ENCODE assay signal across 11 mouse cellular contexts in the genomic region with DNA sequence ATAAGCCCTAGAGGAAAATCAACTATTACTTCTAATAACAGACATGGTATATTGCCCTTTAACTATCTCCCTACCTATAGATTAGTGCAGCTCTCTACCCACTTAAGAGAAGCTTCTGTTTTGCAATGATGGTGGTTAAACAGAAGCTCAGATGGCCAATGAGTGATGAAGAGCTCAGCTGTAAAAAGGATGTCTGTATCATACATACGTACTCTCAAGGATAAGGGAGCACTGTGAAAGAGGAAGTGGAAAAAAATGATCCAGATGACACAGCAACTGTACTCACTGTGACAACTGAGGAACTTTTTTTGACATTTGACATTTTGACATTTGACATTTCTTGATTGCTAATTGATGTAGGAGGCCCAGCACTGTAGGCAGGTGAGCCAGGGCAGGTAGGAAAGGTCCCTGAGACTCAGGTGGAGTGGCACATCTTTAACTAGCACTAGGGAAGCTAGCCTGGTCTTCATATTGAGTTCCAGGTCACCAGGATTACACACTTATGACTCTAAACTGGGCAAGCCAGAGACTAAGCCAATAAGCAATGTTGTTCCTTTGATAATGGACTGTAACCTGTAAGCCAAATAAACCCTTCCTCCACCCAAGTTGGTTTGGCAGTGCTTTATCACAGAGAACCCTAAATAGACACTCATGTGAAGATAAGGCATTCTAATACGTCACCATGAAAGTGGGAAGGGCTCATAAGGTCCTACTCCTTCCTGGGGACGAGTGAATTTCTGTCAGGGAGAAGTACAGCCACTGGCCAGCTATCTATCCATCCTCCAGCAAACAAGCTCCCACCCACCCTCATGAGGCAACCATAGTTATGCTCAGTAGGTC. TPM values are rescaled to one million over a fixed set of nuclear protein-coding genes. Genes with fewer than 3 reads are reported as not detected.
DNase-seq lines count a peak whose midpoint lies in the region; ATAC-seq and TF ChIP-seq lines count a peak whose summit lies in the region.
"Had no signal": no experiment of that assay in that cellular context is flagged by ENCODE, and none has a peak within 500 bp of the region (broad histone marks: within the 10 kb centered on the region; RNA-seq: fewer than 3 reads in every experiment).

No protein-coding gene starts in this region.

- 30% methylated on average over 3 of the region's 3 CpGs for WGBS in heart, embryonic 15.5 days
- 29% methylated on average over 3 of the region's 3 CpGs for WGBS in macrophage (ENCODE audit: missing documents)
- 82% methylated on average over 3 of the region's 3 CpGs for WGBS in cerebellum, adult 2 months

- ATAC-seq in activated CD4-positive, CD25-positive, alpha-beta regulatory T cell, adult 4 months: peak; percentile 26
- ATAC-seq in heart, embryonic 15.5 days (replicated peaks; ENCODE audit: insufficient number of reproducible peaks, insufficient read depth, low FRiP score, low read depth): peak; percentile 18; the same call in 1 of the 2 replicates
- ATAC-seq: midbrain, embryonic 16.5 days had no signal

- H3K9me3 ChIP-seq in E14TG2a.4 (ENCODE audit: low read length): no peaks in the 10 kb centered on the region
- H3K9me3 ChIP-seq in heart, embryonic 15.5 days (replicated peaks): no peaks in the 10 kb centered on the region

- no peaks in the 10 kb centered on the region for H3K27me3 ChIP-seq in E14TG2a.4 (ENCODE audit: insufficient read depth, low read length)
- no peaks in the 10 kb centered on the region for H3K27me3 ChIP-seq in heart, embryonic 15.5 days
- no peaks in the 10 kb centered on the region for H3K27me3 ChIP-seq in cerebellum, adult 2 months (ENCODE audit: control insufficient read depth, insufficient read depth, low read length)

- H3K4me3 ChIP-seq in E14TG2a.4 (replicated peaks; ENCODE audit: low read length) (peak overlapping the region; percentile 30; the same call in 1 of the 2 replicates), macrophage (ENCODE audit: inconsistent target) (no peak overlapping the region)
- H3K4me3 ChIP-seq in heart, embryonic 15.5 days: no peak overlapping the region
- H3K4me3 ChIP-seq in cerebellum, adult 2 months (replicated peaks; ENCODE audit: insufficient read depth, low read depth, low read length): no peak overlapping the region

- H3K36me3 ChIP-seq in E14TG2a.4 (ENCODE audit: insufficient read depth, low read length) (peaks cover 92% of the 10 kb centered on the region), macrophage (ENCODE audit: inconsistent target) (peaks cover 18% of the 10 kb centered on the region; the same call in 1 of the 2 replicates)
- peaks cover 66% of the 10 kb centered on the region for H3K36me3 ChIP-seq in heart, embryonic 15.5 days

- H3K79me2 ChIP-seq in macrophage (ENCODE audit: inconsistent target): peaks cover 59% of the 10 kb centered on the region

- no peak overlapping the region for H3K4me2 ChIP-seq in heart, embryonic 15.5 days

- peaks cover 59% of the 10 kb centered on the region for H3K4me1 ChIP-seq in E14TG2a.4 (replicated peaks; ENCODE audit: low read depth, low read length)
- H3K4me1 ChIP-seq in heart, embryonic 15.5 days (replicated peaks): peaks cover 31% of the 10 kb centered on the region
- H3K4me1 ChIP-seq in cerebellum, adult 2 months (ENCODE audit: control insufficient read depth, insufficient read depth, low read length): peaks cover 3% of the 10 kb centered on the region; the same call in 1 of the 2 replicates

- no peak for TF ChIP-seq POLR2A in cerebellum, adult 2 months (IDR thresholded peaks at IDR 0.05; ENCODE audit: borderline replicate concordance, insufficient read depth, low read length)

- TF ChIP-seq CTCF in E14TG2a.4 (conservative IDR thresholded peaks at IDR 0.05; ENCODE audit: low read length): no peak
- no peak for TF ChIP-seq CTCF in cerebellum, adult 2 months (IDR thresholded peaks at IDR 0.05; ENCODE audit: borderline replicate concordance, insufficient read depth, low read depth, low read length)

- DNase-seq in adipocyte (ENCODE audit: low spot score): no peak
- DNase-seq in left cerebral cortex, adult 9 months (ENCODE audit: low spot score in 2 of 2): no peak
- no peak for DNase-seq in cerebellum, adult 2 months
- DNase-seq: adrenal gland, adult 8-10 months; cerebellum, adult 9-11 months; thymus, postnatal 14 days had no signal

- H3K27ac ChIP-seq in heart, embryonic 15.5 days: peak overlapping the region; percentile 57
- peak overlapping the region; percentile 19 for H3K27ac ChIP-seq in macrophage
- H3K27ac ChIP-seq in cerebellum, adult 2 months (ENCODE audit: insufficient read depth, low read length): no peak overlapping the region

- no peak overlapping the region for H3K9ac ChIP-seq in heart, embryonic 15.5 days

RNA-seq across cellular contexts. Expression of gene Kpna2, which starts 4.9 kb away (rescaled TPM):
- polyA plus RNA-seq in activated CD4-positive, CD25-positive, alpha-beta regulatory T cell, adult 4 months (2017; shearing (Covaris generic)): 100 to 1,000 TPM; 202 to 218 TPM
- 231 and 256 TPM in 2 replicates for polyA plus RNA-seq in heart, embryonic 15.5 days (2015; fragmentation: Nextera tagmentation; extraction: Ambion mirVana)
- 10 to 100 TPM in 25 of 26 experiments, 1 to 10 TPM in 1; 9.1 to 35.4 (median 18.8) TPM for total RNA-seq in macrophage (2018; cell fraction: chromatin; rRNA removed)
- total RNA-seq in macrophage (2018; cell fraction: cytosol; rRNA removed): 10 to 100 TPM; 25.5 to 44.3 (median 37.9) TPM
- 10 to 100 TPM in 24 of 26 experiments, 1 to 10 TPM in 2; 8.6 to 53.7 (median 19.9) TPM for total RNA-seq in macrophage (2018; cell fraction: nucleus; rRNA removed)
- 36.6 to 71.0 TPM (median 57.2 TPM) in 3 replicates for polyA plus RNA-seq in macrophage (2018)
- polyA plus RNA-seq in cerebellum, adult 2 months (2012; rRNA removed): 30.1 and 32.2 TPM in 2 replicates

RNA-seq across cellular contexts. Expression of gene 1810010H24Rik, which starts 31.0 kb away (rescaled TPM):
- 1 to 10 TPM in 1 of 2 experiments, under 1 TPM in 1; 0.46 to 1.5 TPM for polyA plus RNA-seq in activated CD4-positive, CD25-positive, alpha-beta regulatory T cell, adult 4 months (2017; shearing (Covaris generic))
- 3.1 and 3.2 TPM in 2 replicates for polyA plus RNA-seq in heart, embryonic 15.5 days (2015; fragmentation: Nextera tagmentation; extraction: Ambion mirVana)
- total RNA-seq in macrophage (2018; cell fraction: chromatin; rRNA removed): 1 to 10 TPM in 1 of 26 experiments, under 1 TPM in 3, not detected in 22; 0.58 to 1.1 (median 0.79) TPM
- total RNA-seq in macrophage (2018; cell fraction: cytosol; rRNA removed): under 1 TPM; 0.15 to 0.78 (median 0.45) TPM
- total RNA-seq in macrophage (2018; cell fraction: nucleus; rRNA removed): 1 to 10 TPM in 5 of 26 experiments, under 1 TPM in 12, not detected in 9; 0.31 to 1.9 (median 0.84) TPM
- polyA plus RNA-seq in macrophage (2018): 0.27 to 0.42 TPM (median 0.29 TPM) in 3 replicates
- polyA plus RNA-seq in cerebellum, adult 2 months (2012; rRNA removed): 6.8 and 7.7 TPM in 2 replicates
